Mouse (Mus musculus): ENCODE measurements around the gene Fzd5.

Gene Fzd5

GRCm38 (mm10) chr1:64737502-64738179, at the start of gene Fzd5:
Gene Fzd5, minus strand, starts transcription at chr1:64737751.
- DNase-seq: peak; percentile 84

- DNase-seq: no peak
These were observed 42.3 kb upstream of the Fzd5 start for GRCm38 (mm10) chr1:64779863-64780262.

DNA sequence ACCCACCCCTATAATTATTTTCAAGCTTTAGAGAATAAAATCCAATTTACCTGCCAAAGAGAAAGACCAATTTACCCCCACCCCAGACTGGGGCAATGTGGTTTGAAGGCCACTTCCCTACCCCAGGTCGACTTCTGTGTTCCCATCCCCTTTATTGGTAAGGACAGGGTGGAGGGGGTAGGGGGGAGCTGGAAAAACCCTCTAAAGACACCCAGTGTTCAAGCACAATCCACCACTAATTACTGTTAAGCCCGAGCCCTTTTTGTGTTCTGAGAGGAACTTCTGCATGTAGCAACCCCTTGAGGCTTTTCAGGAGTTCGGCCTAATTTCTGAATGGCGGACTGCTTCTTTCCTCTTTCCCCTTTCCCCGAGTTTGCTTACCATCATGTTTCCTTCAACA, 41.9 kb upstream of the Fzd5 start:
- DNase-seq: no peak

GRCm38 (mm10) chr1:64773305-64773704, 35.8 kb upstream of the Fzd5 start:
- DNase-seq: no peak

DNA sequence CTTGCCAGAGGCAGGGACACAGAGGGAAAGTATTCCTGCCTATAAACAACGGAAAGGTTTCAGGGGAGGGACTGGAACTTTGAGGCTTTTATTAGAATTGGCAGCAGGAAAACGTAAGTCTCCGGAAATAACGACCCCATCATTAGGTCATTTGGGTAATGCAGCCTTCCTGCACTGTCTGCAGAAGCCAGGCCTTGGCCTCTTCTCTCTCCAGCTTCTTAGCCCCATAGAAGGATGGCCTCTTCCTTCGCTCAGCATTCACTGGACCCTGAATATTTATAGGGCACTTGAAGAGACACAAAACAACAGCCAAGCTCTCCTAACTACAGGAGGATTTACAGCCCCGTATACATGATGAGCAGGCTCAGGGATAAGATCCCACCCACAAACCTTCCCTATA, 32.6 kb upstream of the Fzd5 start:
- no peak for DNase-seq

- no peak for DNase-seq
These were observed 24.1 kb upstream of the Fzd5 start for GRCm38 (mm10) chr1:64761646-64762045.

GRCm38 (mm10) chr1:64757766-64758165, 20.2 kb upstream of the Fzd5 start:
- DNase-seq: no peak

- DNase-seq: no peak
These were observed 19.7 kb upstream of the Fzd5 start for GRCm38 (mm10) chr1:64757254-64757653.

DNA sequence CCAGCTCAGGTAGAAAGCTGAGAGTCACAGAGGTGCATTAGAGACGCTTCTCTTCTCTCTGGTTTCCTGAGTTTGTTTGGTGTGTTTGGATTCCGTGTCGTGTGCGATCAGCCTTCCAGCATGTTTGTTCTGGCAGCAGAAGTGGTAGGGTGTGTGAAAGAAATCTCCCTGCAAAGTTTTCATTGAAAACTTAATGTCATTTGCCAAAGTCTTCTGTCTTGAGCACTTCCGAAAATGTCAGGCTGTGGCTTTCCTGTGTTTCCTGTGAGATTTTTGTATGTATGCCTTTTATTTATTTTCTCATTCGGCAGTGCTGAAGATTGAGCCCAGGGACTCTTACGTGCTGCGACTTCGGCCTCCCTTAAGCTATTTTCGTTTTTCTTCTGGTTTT, 19.1 kb upstream of the Fzd5 start:
- DNase-seq: no peak

GRCm38 (mm10) chr1:64755971-64756639, 18.6 kb upstream of the Fzd5 start:
- DNase-seq: no peak

DNA sequence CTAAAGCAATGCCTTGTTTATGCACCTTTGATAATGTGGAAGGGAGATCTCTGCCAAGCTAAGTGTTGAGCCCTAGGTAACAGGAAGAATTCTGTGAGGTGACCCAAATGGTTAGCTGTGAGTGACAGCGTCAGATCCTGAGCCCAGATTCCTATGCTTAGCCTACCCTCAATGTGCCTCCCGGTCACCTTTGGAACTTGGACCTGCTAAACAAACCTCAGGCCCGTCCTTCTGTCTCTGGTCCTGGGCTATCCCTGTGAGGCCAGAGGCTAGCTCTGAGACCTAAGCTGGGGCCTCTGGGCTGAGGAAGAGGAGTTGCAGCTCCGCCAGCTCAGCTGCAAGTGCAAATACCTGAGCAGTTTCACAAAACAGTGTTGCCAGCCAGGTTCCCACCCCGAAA, 17.1 kb upstream of the Fzd5 start:
- DNase-seq: no peak

DNA sequence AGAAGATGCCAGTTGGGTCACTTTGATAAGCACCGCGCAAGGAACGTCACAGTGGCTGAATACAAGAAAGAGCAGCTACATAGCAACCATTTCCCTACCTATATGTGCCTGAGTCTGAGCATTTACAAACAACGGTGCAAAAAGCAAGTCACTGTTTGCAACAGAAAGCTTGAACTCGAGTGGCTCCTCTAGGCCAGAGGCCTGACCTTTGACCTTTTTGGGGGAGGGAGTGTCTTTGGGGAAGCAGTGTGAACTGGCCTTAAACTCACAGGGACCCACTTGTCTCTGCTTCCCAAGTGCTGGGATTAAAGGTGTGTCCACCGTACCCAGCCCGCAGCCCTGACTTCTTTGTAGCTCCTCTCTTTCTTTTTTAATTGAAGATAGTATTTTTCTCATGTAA, 16.1 kb upstream of the Fzd5 start:
- no peak for DNase-seq

GRCm38 (mm10) chr1:64753109-64753508, 15.6 kb upstream of the Fzd5 start:
- no peak for DNase-seq

GRCm38 (mm10) chr1:64744616-64745015, 7.1 kb upstream of the Fzd5 start:
- DNase-seq: no peak

DNA sequence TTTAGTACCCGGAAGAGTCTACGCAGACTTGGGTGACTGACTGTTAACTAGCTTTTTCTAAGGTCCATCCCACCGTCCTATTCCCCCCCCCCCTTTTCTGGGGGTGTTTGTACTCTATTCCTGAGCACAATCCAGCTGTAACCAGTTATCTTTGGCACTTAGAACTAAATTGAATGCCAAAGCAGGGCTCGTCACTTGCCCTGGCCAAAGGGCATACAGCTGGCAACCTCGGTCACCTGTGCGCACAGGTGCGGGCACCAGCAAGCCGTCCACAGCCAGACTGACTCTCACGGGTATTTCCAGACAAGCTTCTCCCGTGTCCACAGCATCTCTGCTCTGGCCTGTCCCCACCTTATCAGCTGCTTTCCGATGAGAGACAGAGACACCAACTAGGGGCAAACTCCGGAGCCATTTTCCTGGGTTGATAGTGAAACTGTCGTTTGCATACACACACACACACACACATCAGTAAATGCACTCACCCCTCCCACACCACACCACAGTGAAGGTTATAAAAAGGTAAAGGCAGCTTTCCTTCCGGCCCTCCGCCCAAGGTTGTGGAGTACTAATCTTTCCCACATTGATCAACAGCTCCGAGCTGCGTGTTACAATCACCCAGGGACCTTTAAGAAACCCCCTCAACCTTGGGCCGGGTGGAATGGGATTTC, 5.3 kb upstream of the Fzd5 start:
- DNase-seq: no peak

GRCm38 (mm10) chr1:64738661-64739082, 1.1 kb upstream of the Fzd5 start:
- peak; percentile 16 for DNase-seq

GRCm38 (mm10) chr1:64738180-64738555, 617 bp upstream of the Fzd5 start:
- no peak for DNase-seq

DNA sequence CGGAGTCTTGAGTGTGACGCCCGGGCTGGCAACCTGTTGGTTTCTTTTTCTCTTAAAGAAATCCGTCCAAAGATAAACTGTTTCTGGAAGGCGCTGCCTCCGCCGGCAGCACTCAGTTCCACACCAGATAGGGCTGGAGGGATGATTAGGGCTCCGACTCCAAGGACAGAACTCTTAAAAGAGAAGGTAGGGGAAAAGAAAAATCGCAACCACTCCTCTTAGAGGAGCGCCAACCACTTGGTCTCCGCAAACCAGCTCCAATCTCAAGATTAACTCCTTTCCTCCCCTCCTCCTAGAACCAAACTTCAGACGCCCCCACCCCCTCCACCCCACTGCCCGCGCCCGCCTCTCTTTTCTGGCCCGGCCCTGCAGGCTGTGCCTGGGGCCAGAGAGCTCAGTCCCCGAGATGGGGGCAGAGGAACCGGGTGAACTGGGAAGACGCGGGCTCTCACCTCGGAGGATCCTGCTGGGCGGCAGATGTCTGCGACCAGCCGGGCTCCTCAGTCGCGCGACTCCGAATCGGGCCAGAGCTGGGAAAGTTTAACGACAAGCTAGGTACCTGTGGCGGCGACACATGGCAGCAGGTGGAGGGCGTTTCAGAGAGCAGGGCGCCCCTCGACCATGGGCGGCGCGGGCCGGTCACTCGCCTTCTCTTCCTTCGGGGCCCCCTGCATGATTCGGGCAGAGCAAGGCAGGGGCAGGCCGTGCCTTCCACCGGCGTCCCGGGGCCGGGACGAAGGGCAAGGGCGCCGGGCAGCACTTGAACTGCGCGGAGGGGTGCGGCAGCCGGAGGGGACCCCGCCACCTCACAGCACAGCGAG, 660 bp downstream of the Fzd5 start:
- peak; percentile 41 for DNase-seq

DNA sequence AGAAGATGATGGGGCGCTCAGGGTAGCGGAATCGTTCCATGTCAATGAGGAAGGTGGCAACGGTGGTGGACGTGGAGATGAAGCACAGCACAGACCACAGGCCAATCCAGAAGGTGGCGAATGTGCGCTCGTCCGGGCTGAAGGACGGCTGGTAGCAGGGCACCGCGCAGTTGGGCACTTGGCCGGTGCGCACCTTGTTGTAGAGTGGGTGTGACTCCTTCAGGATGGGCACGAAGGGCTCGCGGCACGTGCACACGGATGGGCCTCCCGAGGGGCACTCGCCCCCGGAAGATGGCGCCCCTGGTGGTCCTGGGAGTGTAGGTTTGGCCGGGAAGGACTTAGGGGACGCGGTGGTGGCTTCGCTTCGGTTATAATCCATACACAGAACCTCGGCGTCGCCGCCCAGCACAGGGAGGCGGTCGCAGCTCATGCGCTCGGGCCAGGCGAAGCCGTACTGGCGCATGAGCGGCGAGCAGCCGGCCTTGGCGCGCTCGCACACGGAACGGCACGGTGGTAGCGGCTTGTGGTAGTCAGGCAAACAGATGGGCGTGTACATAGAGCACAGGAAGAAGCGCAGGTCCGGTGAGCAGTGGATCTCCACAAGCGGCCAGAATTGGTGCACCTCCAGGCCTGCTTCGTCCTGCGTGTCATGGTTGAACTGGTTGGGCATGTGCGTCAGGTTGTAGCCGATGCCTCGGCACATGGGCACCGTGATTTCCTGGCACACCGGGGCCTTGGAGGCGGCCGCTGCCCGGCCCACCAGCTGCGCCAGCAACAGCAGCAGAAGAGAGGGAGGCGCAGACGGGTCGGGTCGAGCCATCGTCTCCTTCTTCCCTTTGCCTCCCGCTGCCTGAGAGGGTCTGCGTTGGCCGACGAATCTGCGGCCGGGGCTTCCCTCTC, 1.5 kb downstream of the Fzd5 start:
- peak; percentile 34 for DNase-seq

DNA sequence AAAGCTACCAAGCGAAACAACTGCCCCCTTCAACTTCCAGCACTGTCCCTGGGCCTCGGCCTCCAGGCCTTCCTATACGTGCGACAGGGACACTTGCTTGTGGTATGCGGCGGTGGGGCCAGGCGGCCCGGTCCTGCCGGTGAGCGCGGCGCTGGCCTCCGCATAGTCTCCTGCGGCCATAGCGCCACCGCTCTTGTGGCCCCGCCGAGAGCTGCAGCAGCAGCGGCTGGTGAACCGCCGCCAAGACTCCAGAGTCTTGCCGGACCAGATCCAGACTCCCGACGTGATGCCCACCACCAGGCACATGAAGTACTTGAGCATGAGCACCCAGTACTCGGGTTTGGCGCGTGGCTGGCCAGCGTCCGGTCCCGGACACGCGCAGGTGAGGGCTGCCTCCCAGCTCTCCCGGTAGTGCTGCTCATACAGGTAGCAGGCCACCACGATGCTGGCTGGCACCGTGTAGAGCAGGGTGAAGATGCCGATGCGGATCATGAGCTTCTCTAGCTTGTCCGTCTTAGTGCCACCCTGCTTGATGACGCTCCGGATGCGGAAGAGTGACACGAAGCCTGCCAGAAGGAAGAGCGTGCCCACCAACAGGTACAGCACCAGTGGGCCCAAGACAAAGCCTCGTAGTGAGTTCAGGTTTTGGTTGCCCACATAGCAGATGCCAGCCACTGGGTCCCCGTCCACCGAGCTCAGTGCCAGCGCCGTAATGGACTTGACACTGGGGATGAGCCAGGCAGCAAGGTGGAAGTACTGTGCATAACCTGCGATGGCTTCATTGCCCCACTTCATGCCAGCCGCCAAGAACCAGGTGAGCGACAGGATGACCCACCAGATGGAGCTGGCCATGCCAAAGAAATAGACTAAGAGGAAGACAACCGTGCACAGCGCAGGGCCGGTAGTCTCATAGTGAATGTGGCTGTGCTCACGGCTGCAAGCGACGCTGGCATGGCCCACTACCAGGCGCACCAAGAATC, 2.5 kb downstream of the Fzd5 start:
- DNase-seq: peak; percentile 36
